Mouse (Mus musculus) liver, embryonic 12.5 days (tissue): ENCODE measurements around the gene Impg1. TPM values are rescaled to one million over a fixed set of nuclear protein-coding genes. Genes with fewer than 3 reads are reported as not detected.

Experiments
- ATAC-seq: fragments of 200-750 bp; cut with Nextera tagmentation; 2 replicates; pipeline ENCODE4 v1.8.0; 2017; ENCODE audit warnings: moderate number of reproducible peaks, mild to moderate bottlenecking, moderate library complexity
- H3K27ac ChIP-seq: fragments of 300-500 bp; sonication (generic); 2 replicates; pipeline ENCODE4 v1.5.1; 2016; ENCODE audit warnings: mild to moderate bottlenecking
- H3K27me3 ChIP-seq: fragments of 300-500 bp; sonication (generic); replicated peaks from 2 replicates; pipeline ENCODE4 v1.6.1; 2016; ENCODE audit warnings: mild to moderate bottlenecking, moderate library complexity
- H3K36me3 ChIP-seq: fragments of 300-500 bp; sonication (generic); 2 replicates; pipeline ENCODE4 v1.6.1; 2016; ENCODE audit warnings: mild to moderate bottlenecking, moderate library complexity
- H3K4me1 ChIP-seq: fragments of 300-500 bp; sonication (generic); 2 replicates; pipeline ENCODE4 v1.6.1; 2016
- H3K4me2 ChIP-seq: fragments of 300-500 bp; sonication (generic); 2 replicates; pipeline ENCODE4 v1.6.1; 2016; ENCODE audit warnings: mild to moderate bottlenecking, moderate library complexity
- H3K4me3 ChIP-seq: fragments of 300-500 bp; sonication (generic); 2 replicates; pipeline ENCODE4 v1.5.1; 2016; ENCODE audit warnings: mild to moderate bottlenecking, moderate library complexity
- H3K9ac ChIP-seq: fragments of 300-500 bp; sonication (generic); 2 replicates; pipeline ENCODE4 v1.6.1; 2016; ENCODE audit warnings: mild to moderate bottlenecking, moderate library complexity
- H3K9me3 ChIP-seq: fragments of 300-500 bp; sonication (generic); replicated peaks from 2 replicates; pipeline ENCODE4 v1.6.1; 2016; ENCODE audit warnings: mild to moderate bottlenecking, moderate library complexity
- WGBS: fragments of 180-500 bp; shearing (Covaris S2); methylation state at CpG from one replicate; pipeline ENCODE4 v1.1.7; 2016; ENCODE audit not compliant: insufficient replicate concordance; 5-methylcytosine and 5-hydroxymethylcytosine counted together
- polyA plus RNA-seq: library from polyadenylated mRNA; unstranded; fragments of >200 nt; fragmentation: Nextera tagmentation; extraction: Ambion mirVana; gene quantifications from 2 replicates; pipeline ENCODE4 v1.2.1, GENCODE M21; 2016

Gene Impg1
- polyA plus RNA-seq, 1 experiment from 2014 or later, result not detected

DNA sequence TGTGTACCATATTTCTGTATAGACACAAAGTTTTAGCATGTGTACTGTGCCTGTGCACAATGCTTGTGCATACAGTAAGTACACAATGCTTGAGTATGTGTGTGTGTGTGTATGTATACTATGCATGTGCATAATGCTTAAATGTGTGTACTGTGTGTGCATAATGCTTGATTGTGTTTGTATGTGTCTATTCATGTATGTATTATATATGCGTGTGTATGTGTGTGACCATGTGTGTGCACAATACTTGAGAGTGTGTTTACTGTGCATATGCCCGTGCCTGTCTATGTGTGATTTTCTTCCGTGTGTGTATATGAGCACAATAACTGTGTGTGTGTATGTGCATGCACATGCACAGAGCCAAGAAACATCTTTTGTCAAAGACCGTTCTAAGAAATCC, 158.9 kb downstream of the Impg1 start:
- Histone ChIP-seq H3K27ac (no peak overlapping the region), H3K4me3 (no peak overlapping the region), H3K9ac (no peak overlapping the region), H3K4me1 (no peaks in the 10 kb centered on the region), H3K4me2 (no peak overlapping the region), H3K27me3 (no peaks in the 10 kb centered on the region), H3K9me3 (no peaks in the 10 kb centered on the region), H3K36me3 (no peaks in the 10 kb centered on the region)
- WGBS, result 88% methylated on average over 4 of the region's 4 CpGs
- no peak for ATAC-seq

- Histone ChIP-seq H3K4me1 (no peaks in the 10 kb centered on the region), H3K36me3 (no peaks in the 10 kb centered on the region), H3K27me3 (no peaks in the 10 kb centered on the region), H3K9me3 (no peaks in the 10 kb centered on the region), H3K4me2 (no peak overlapping the region), H3K27ac (no peak overlapping the region), H3K4me3 (no peak overlapping the region), H3K9ac (no peak overlapping the region)
- ATAC-seq, result no peak
- 55% methylated on average over 4 of the region's 4 CpGs for WGBS
Measured at GRCm38 (mm10) chr9:80303518-80303917, 161.8 kb downstream of the Impg1 start.

DNA sequence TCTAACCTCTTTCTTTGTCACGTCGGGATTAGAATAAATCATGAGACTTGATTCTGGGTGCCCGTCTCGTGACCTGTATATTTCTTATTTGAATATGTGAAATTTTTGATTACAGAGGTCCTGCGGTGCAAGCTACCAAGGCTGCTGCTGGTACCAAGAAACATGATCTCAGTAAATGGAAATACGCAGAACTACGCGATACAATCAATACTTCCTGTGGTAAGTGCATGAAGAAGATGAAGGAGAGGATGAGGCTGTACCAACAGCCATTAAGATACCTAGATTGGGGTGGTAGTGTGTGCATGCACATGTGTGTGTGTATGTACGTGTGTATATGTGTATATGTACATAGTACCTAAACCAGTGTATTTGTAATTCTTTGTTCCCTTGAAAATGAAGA, 166.2 kb downstream of the Impg1 start:
- no peak overlapping the region for H3K4me2 ChIP-seq
- no peaks in the 10 kb centered on the region for H3K36me3 ChIP-seq
- H3K9ac ChIP-seq, result no peak overlapping the region
- H3K4me1 ChIP-seq, result no peaks in the 10 kb centered on the region
- H3K4me3 ChIP-seq, result no peak overlapping the region
- H3K9me3 ChIP-seq, result no peaks in the 10 kb centered on the region
- 79% methylated on average over 9 of the region's 9 CpGs for WGBS
- H3K27ac ChIP-seq, result no peak overlapping the region
- no peaks in the 10 kb centered on the region for H3K27me3 ChIP-seq
- no peak for ATAC-seq

DNA sequence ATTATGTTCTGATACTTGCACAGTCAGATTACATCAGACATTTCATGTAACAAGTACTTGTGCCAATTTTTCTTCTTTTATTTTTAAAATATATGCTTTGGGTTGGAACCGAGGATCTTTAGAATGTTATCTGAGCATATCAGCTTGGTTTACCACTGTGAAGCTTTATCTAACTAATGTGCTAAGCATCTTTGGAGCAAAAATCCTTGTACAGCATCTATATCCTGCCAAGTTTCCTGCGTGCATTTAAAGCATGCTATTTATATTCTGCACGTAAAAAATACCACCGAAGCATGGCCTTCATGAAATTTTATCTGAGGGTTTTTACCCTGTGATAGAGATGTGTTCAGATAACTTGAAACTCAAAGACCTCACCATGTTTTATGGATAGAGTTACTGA, 169.2 kb downstream of the Impg1 start:
- Histone ChIP-seq H3K9me3 (no peaks in the 10 kb centered on the region), H3K36me3 (no peaks in the 10 kb centered on the region), H3K4me3 (no peak overlapping the region), H3K9ac (no peak overlapping the region), H3K4me1 (no peaks in the 10 kb centered on the region), H3K27ac (no peak overlapping the region), H3K27me3 (no peaks in the 10 kb centered on the region), H3K4me2 (no peak overlapping the region)
- 35% methylated on average over 4 of the region's 4 CpGs for WGBS
- no peak for ATAC-seq

DNA sequence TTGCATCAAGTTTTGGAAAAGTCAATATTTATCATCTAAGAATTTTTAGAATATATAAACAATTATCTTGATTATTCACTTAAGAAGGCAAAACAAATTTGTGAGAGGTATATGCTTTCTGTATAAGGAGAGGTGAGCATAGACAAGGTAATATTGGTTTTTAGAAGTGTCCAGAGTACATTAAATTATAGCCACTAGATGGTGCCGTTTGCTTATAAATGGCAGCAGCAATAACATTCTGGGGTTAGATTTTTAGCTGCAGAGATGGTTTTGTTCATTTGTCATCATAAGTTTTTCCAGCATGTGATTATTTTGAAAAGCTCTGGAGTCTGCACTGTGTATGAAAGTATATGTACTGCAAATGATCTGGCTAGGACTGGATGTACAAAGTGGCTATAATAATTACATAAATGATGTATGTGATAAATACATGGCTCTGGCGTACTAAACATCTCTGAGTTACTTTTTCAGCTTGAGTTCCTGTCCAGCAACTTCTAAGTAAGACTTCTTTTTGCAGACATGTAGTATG, 172.2 kb downstream of the Impg1 start:
- Histone ChIP-seq H3K4me3 (no peak overlapping the region), H3K36me3 (no peaks in the 10 kb centered on the region), H3K27ac (no peak overlapping the region), H3K9ac (no peak overlapping the region), H3K9me3 (no peaks in the 10 kb centered on the region), H3K4me2 (no peak overlapping the region), H3K4me1 (no peaks in the 10 kb centered on the region), H3K27me3 (no peaks in the 10 kb centered on the region)
- ATAC-seq, result no peak
- WGBS, result 47% methylated on average over 2 of the region's 2 CpGs

- Histone ChIP-seq H3K36me3 (peaks cover 5% of the 10 kb centered on the region), H3K27ac (no peak overlapping the region), H3K9ac (no peak overlapping the region), H3K9me3 (no peaks in the 10 kb centered on the region), H3K4me2 (no peak overlapping the region), H3K4me3 (no peak overlapping the region), H3K4me1 (no peaks in the 10 kb centered on the region), H3K27me3 (no peaks in the 10 kb centered on the region)
- ATAC-seq, result no peak
- WGBS, result 81% methylated on average over 7 of the region's 7 CpGs
Measured at GRCm38 (mm10) chr9:80286845-80287244, 178.4 kb downstream of the Impg1 start.

DNA sequence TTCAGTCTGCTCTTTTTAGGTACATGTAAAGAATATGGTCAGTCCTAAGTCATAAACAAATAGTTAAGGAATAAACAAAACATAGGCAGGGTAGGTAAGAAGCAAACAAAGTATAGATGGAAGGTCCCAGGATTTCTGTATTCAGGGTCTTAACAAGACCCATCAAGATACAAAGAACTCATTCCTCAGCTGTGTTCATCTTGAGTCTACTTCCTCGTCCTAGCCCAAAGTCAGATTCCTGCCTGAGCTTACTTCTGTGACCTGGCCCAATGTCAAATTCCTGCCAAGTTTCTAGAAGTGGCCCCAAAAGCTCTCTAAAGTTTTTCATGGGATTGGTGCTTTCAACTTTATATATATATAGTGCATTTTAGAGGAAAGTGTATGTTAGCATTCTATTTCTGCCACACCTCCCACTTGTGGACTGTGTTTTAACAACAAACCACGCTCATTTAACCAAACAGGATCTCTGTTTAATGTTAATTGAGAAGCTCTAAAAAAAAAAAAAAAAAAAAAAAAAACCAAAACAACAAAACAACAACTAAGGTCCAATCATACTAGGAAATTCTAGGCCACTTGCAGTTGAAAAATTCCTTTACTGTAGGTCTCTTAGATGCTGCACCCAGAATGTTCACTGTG, 180.6 kb downstream of the Impg1 start:
- Histone ChIP-seq H3K27me3 (no peaks in the 10 kb centered on the region), H3K4me1 (no peaks in the 10 kb centered on the region), H3K4me3 (no peak overlapping the region), H3K9me3 (no peaks in the 10 kb centered on the region), H3K36me3 (peaks cover 5% of the 10 kb centered on the region), H3K4me2 (no peak overlapping the region), H3K9ac (no peak overlapping the region), H3K27ac (no peak overlapping the region)
- no peak for ATAC-seq
- WGBS, result 59% methylated on average over 2 of the region's 2 CpGs

- Histone ChIP-seq H3K9me3 (no peaks in the 10 kb centered on the region), H3K4me2 (no peak overlapping the region), H3K4me1 (no peaks in the 10 kb centered on the region), H3K27me3 (no peaks in the 10 kb centered on the region), H3K9ac (no peak overlapping the region), H3K27ac (no peak overlapping the region), H3K36me3 (peaks cover 5% of the 10 kb centered on the region), H3K4me3 (no peak overlapping the region)
- WGBS, result 77% methylated on average over 3 of the region's 3 CpGs
- no peak for ATAC-seq
Measured at GRCm38 (mm10) chr9:80282426-80282825, 182.9 kb downstream of the Impg1 start.

GRCm38 (mm10) chr9:80280724-80281123, 184.6 kb downstream of the Impg1 start:
- ATAC-seq, result no peak
- H3K4me2 ChIP-seq, result no peak overlapping the region
- no peaks in the 10 kb centered on the region for H3K27me3 ChIP-seq
- WGBS, result 84% methylated on average over 1 of the region's 1 CpGs
- peaks cover 5% of the 10 kb centered on the region for H3K36me3 ChIP-seq
- H3K9ac ChIP-seq, result no peak overlapping the region
- H3K9me3 ChIP-seq, result no peaks in the 10 kb centered on the region
- H3K4me1 ChIP-seq, result no peaks in the 10 kb centered on the region
- no peak overlapping the region for H3K27ac ChIP-seq
- no peak overlapping the region for H3K4me3 ChIP-seq

GRCm38 (mm10) chr9:80277770-80278169, 187.5 kb downstream of the Impg1 start:
- peak; percentile 44 for ATAC-seq

GRCm38 (mm10) chr9:80277157-80277556, 188.1 kb downstream of the Impg1 start:
- Histone ChIP-seq H3K9ac (no peak overlapping the region), H3K9me3 (no peaks in the 10 kb centered on the region), H3K27me3 (no peaks in the 10 kb centered on the region), H3K36me3 (no peaks in the 10 kb centered on the region), H3K27ac (no peak overlapping the region), H3K4me3 (no peak overlapping the region), H3K4me2 (no peak overlapping the region), H3K4me1 (no peaks in the 10 kb centered on the region)
- ATAC-seq, result no peak
- WGBS, result 58% methylated on average over 2 of the region's 2 CpGs

More at GRCm38 (mm10) chr9:80277770-80278169, 187.5 kb downstream of the Impg1 start:
- H3K9ac ChIP-seq, result no peak overlapping the region
- H3K27ac ChIP-seq, result no peak overlapping the region
- no peaks in the 10 kb centered on the region for H3K9me3 ChIP-seq
- no peak overlapping the region for H3K4me3 ChIP-seq
- WGBS, result 61% methylated on average over 6 of the region's 6 CpGs
- no peaks in the 10 kb centered on the region for H3K27me3 ChIP-seq
- no peaks in the 10 kb centered on the region for H3K36me3 ChIP-seq
- no peak overlapping the region for H3K4me2 ChIP-seq
- H3K4me1 ChIP-seq, result no peaks in the 10 kb centered on the region

- ATAC-seq, result no peak
- H3K4me3 ChIP-seq, result no peak overlapping the region
- H3K9me3 ChIP-seq, result no peaks in the 10 kb centered on the region
- H3K27me3 ChIP-seq, result no peaks in the 10 kb centered on the region
- 81% methylated on average over 1 of the region's 1 CpGs for WGBS
- H3K4me2 ChIP-seq, result no peak overlapping the region
- H3K4me1 ChIP-seq, result no peaks in the 10 kb centered on the region
- no peaks in the 10 kb centered on the region for H3K36me3 ChIP-seq
- H3K9ac ChIP-seq, result no peak overlapping the region
- H3K27ac ChIP-seq, result no peak overlapping the region
Measured at GRCm38 (mm10) chr9:80275772-80276134, 189.5 kb downstream of the Impg1 start.
